Mouse (Mus musculus) liver, embryonic 14.5 days (tissue): ENCODE measurements at regions not wholly inside any gene's neighbourhood (a gene's known extent, or its start where the extent isn't known, plus 50 kb on each side); places are given as distances from the start of the nearest gene placed in this dataset.

Source experiments
- CTCF ChIP-seq: IDR thresholded peaks from 2 replicates; pipeline ENCODE4 v1.5.1; 2016; ENCODE audit warnings: antibody characterized with exemption, low read depth, control low read depth
- EP300 ChIP-seq: IDR thresholded peaks from 2 replicates; pipeline ENCODE4 v1.6.1; 2016; ENCODE audit warnings: antibody characterized with exemption, low read depth

DNA sequence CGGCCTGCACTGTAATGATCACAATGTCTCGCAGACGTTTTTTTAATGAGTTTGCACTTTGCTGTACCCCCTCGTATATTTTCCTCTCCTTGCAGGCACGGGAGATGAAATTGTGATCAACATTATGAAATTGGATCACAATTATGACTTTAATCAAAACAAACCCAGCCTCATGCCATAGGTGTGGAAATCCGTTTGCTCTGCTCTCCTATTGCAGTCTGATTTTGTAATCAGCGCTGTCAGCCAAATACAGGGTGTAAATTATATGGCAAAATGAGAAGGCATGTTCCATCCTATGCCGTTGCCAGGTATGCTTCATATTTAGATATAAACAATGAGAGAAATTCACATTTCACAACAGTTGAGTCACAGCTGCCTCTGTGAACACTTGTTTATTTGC is 595.3 kb upstream of the 4930412O13Rik start:
- TF ChIP-seq CTCF (no peak), EP300 (no peak)
